Mouse (Mus musculus): ENCODE data around the gene Anpep. TPM values are rescaled to one million over a fixed set of nuclear protein-coding genes. Genes with fewer than 3 reads are reported as not detected.
A peak's percentile ranks its signal among the peaks of the same experiment; 100 is the strongest.

Anpep gene
- polyA plus RNA-seq, 2 experiments = 26.6 to 39.8 TPM

DNA sequence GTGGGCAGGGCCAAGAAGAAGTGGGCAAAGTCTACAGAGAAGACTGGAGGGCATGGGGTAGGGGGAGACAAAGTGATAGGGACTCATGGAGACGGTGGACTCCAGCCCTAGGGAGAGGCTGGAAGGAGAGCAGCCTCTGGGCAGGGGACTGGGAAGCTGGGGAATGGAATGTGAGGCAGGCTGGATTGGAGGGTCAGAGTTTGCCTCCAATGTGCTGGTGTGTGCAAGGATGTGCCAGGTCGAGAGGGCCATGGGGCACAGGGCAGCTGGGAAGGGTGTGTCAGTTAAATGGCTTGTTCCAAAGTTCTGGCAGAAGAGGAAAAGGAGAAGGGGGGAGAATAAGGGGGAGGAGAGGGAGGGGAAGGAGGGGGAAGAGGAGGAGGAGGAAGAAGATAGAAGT is 23.6 kb downstream of the Anpep start:
- Histone ChIP-seq H3K27ac (replicated peaks; ENCODE audit: low read depth, low read length) (no peak overlapping the region), H3K4me1 (ENCODE audit: control insufficient read depth, insufficient read depth, low read length) (peaks cover 2% of the 10 kb centered on the region; the same call in 1 of the 2 replicates), H3K27me3 (ENCODE audit: control insufficient read depth, insufficient read depth, low read length) (no peaks in the 10 kb centered on the region), H3K36me3 (ENCODE audit: control insufficient read depth, insufficient read depth, low read length) (peaks cover 57% of the 10 kb centered on the region), H3K4me2 (replicated peaks; ENCODE audit: low read depth, low read length, severe bottlenecking) (no peak overlapping the region), H3K4me3 (replicated peaks; ENCODE audit: low read length) (no peak overlapping the region), H3K9me3 (ENCODE audit: control insufficient read depth, low read length) (no peaks in the 10 kb centered on the region), H3K9ac (ENCODE audit: low read depth, low read length, severe bottlenecking) (no peak overlapping the region)
- 78% methylated on average over 2 of the region's 2 CpGs for WGBS
- DNase-seq (ENCODE audit: low spot score) (no peak), ATAC-seq (ENCODE audit: low FRiP score, low read depth) (no peak)
- no peak for TF ChIP-seq POLR2A (IDR thresholded peaks at IDR 0.05; ENCODE audit: borderline replicate concordance, extremely low read depth, insufficient read depth, insufficient read length)

DNA sequence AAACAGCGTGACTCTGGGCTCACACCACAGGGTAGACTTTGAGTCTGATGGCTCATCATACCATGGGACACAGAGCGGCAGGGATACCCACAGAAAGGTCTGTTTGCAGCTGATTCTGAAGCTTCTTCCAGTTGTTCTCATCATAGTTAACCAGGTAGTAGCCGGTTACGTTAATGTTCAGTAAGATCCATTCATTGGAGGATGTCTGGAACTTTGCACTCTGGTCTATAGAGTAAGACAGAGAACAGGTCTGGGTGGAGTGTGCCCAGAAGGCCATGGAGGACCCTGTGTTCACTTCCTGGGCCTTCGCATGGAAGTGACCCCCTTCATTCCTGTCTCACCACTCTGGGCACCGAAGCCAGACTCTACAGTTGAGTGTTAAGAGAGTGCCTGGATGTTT is 25.7 kb downstream of the Anpep start:
- H3K27me3 ChIP-seq (ENCODE audit: control insufficient read depth, insufficient read depth, low read length) = no peaks in the 10 kb centered on the region
- no peaks in the 10 kb centered on the region for H3K9me3 ChIP-seq (ENCODE audit: control insufficient read depth, low read length)
- 95% methylated on average over 6 of the region's 6 CpGs for WGBS
- TF ChIP-seq POLR2A (IDR thresholded peaks at IDR 0.05; ENCODE audit: borderline replicate concordance, extremely low read depth, insufficient read depth, insufficient read length) = no peak
- no peak overlapping the region for H3K4me2 ChIP-seq (replicated peaks; ENCODE audit: low read depth, low read length, severe bottlenecking)
- DNase-seq (ENCODE audit: low spot score) (no peak), ATAC-seq (ENCODE audit: low FRiP score, low read depth) (no peak)
- H3K27ac ChIP-seq (replicated peaks; ENCODE audit: low read depth, low read length) = no peak overlapping the region
- H3K4me1 ChIP-seq (ENCODE audit: control insufficient read depth, insufficient read depth, low read length) = no peaks in the 10 kb centered on the region
- no peak overlapping the region for H3K4me3 ChIP-seq (replicated peaks; ENCODE audit: low read length)
- H3K36me3 ChIP-seq (ENCODE audit: control insufficient read depth, insufficient read depth, low read length) = peaks cover 45% of the 10 kb centered on the region
- no peak overlapping the region for H3K9ac ChIP-seq (ENCODE audit: low read depth, low read length, severe bottlenecking)

DNA sequence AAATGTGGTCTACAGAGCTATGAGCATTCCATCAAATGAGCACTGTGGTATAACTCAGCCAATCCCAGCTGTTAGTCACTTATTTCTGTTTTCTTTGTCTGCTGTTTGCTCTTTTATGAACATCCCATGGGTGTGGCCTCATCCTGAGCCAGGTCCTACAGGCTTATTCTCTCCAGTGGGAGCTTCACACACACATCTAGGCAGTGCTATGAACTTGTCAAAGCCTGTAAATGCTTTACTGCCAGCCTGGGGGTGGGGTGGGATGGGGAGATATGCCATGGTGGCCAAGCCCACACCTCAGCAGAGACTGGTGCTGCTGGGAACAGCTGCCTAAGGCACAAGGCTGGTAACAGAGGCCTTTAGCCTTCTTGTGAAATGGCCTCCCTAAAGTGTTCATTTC is 27.9 kb downstream of the Anpep start:
- no peak for ATAC-seq (ENCODE audit: low FRiP score, low read depth)

DNA sequence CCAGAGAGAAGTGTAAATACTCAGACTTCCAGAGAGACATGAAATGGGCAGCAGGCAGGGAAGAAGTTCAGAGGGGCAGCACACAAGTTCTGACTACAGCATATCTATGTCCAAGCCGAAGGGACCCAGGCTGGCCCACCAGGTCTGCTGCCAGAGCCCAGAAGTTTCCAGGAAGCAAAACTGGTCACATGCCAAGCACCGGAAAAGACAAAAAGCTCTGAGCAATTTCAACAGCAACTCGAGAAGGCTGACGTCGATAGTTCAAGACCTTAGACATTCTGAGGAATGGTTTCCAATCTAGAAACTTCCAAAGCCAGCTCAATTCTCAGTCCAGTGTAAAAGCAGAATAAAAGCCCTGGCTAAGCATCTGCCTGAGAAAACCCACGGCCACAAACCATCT is 29.3 kb downstream of the Anpep start:
- DNase-seq (ENCODE audit: low spot score) = peak; percentile 43
- WGBS = 69% methylated on average over 6 of the region's 6 CpGs
- Histone ChIP-seq H3K27ac (replicated peaks; ENCODE audit: low read depth, low read length) (no peak overlapping the region), H3K36me3 (ENCODE audit: control insufficient read depth, insufficient read depth, low read length) (peaks cover 34% of the 10 kb centered on the region), H3K9ac (ENCODE audit: low read depth, low read length, severe bottlenecking) (no peak overlapping the region), H3K27me3 (ENCODE audit: control insufficient read depth, insufficient read depth, low read length) (no peaks in the 10 kb centered on the region), H3K9me3 (ENCODE audit: control insufficient read depth, low read length) (no peaks in the 10 kb centered on the region), H3K4me1 (ENCODE audit: control insufficient read depth, insufficient read depth, low read length) (no peaks in the 10 kb centered on the region), H3K4me3 (replicated peaks; ENCODE audit: low read length) (no peak overlapping the region), H3K4me2 (replicated peaks; ENCODE audit: low read depth, low read length, severe bottlenecking) (no peak overlapping the region)
- TF ChIP-seq POLR2A (IDR thresholded peaks at IDR 0.05; ENCODE audit: borderline replicate concordance, extremely low read depth, insufficient read depth, insufficient read length) = no peak
- ATAC-seq (ENCODE audit: low FRiP score, low read depth) = no peak

More for the DNA sequence above, 27.9 kb downstream of the Anpep start:
- no peak overlapping the region for H3K4me2 ChIP-seq (replicated peaks; ENCODE audit: low read depth, low read length, severe bottlenecking)
- H3K36me3 ChIP-seq (ENCODE audit: control insufficient read depth, insufficient read depth, low read length) = peaks cover 36% of the 10 kb centered on the region
- no peaks in the 10 kb centered on the region for H3K9me3 ChIP-seq (ENCODE audit: control insufficient read depth, low read length)
- no peak overlapping the region for H3K9ac ChIP-seq (ENCODE audit: low read depth, low read length, severe bottlenecking)
- H3K27me3 ChIP-seq (ENCODE audit: control insufficient read depth, insufficient read depth, low read length) = no peaks in the 10 kb centered on the region
- no peak overlapping the region for H3K4me3 ChIP-seq (replicated peaks; ENCODE audit: low read length)
- H3K27ac ChIP-seq (replicated peaks; ENCODE audit: low read depth, low read length) = no peak overlapping the region
- H3K4me1 ChIP-seq (ENCODE audit: control insufficient read depth, insufficient read depth, low read length) = no peaks in the 10 kb centered on the region
- no peak for DNase-seq (ENCODE audit: low spot score)
- no peak for TF ChIP-seq POLR2A (IDR thresholded peaks at IDR 0.05; ENCODE audit: borderline replicate concordance, extremely low read depth, insufficient read depth, insufficient read length)

DNA sequence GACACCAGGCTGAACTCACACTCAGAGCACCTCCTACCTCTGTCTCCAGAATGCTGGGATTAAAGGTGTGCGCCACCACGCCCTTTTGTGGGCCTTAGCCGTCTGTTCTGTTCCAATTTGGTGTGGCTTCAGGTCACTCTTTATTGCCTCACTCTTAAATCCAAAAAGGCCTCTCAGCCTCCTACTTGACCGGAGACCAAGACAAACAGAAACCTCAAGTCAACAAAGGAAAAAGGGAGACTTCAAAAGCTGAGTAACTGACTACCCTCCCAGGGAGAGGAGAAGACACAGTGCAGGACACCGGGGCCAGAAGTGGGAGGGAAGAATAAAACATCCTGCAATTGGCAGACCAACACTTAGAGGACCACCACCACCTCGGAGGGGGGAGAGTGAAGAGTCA is 29.7 kb downstream of the Anpep start:
- DNase-seq (ENCODE audit: low spot score) (no peak), ATAC-seq (ENCODE audit: low FRiP score, low read depth) (no peak)
- H3K27me3 ChIP-seq (ENCODE audit: control insufficient read depth, insufficient read depth, low read length) = no peaks in the 10 kb centered on the region
- no peak for TF ChIP-seq POLR2A (IDR thresholded peaks at IDR 0.05; ENCODE audit: borderline replicate concordance, extremely low read depth, insufficient read depth, insufficient read length)
- no peak overlapping the region for H3K4me3 ChIP-seq (replicated peaks; ENCODE audit: low read length)
- no peaks in the 10 kb centered on the region for H3K4me1 ChIP-seq (ENCODE audit: control insufficient read depth, insufficient read depth, low read length)
- no peaks in the 10 kb centered on the region for H3K9me3 ChIP-seq (ENCODE audit: control insufficient read depth, low read length)
- no peak overlapping the region for H3K9ac ChIP-seq (ENCODE audit: low read depth, low read length, severe bottlenecking)
- WGBS = 45% methylated on average over 6 of the region's 6 CpGs
- H3K36me3 ChIP-seq (ENCODE audit: control insufficient read depth, insufficient read depth, low read length) = peaks cover 35% of the 10 kb centered on the region
- no peak overlapping the region for H3K4me2 ChIP-seq (replicated peaks; ENCODE audit: low read depth, low read length, severe bottlenecking)
- no peak overlapping the region for H3K27ac ChIP-seq (replicated peaks; ENCODE audit: low read depth, low read length)

DNA sequence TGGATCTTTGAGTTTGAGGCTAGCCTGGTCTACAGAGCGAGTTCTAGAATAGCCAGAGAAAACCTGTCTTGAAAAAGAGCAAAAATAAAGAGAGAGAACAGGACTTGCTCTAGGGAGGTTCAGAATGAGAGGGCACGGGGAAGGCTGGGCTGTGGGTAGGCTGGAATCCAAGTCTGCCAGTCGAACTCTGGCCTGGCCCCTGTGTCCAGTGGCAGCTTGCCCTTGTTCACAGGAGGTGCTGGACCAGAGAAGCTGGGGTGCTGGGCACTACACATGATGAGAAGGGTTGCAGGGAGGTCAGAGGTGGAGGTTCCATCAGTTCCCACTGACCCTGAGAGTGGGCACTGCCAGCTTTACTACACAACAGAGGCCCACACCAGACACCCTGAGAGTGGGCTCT is 32.5 kb downstream of the Anpep start:
- DNase-seq (ENCODE audit: low spot score) = no peak
- no peak for TF ChIP-seq POLR2A (IDR thresholded peaks at IDR 0.05; ENCODE audit: borderline replicate concordance, extremely low read depth, insufficient read depth, insufficient read length)
- Histone ChIP-seq H3K9me3 (ENCODE audit: control insufficient read depth, low read length) (no peaks in the 10 kb centered on the region), H3K36me3 (ENCODE audit: control insufficient read depth, insufficient read depth, low read length) (peaks cover 33% of the 10 kb centered on the region), H3K4me2 (replicated peaks; ENCODE audit: low read depth, low read length, severe bottlenecking) (no peak overlapping the region), H3K4me1 (ENCODE audit: control insufficient read depth, insufficient read depth, low read length) (no peaks in the 10 kb centered on the region), H3K9ac (ENCODE audit: low read depth, low read length, severe bottlenecking) (no peak overlapping the region), H3K27ac (replicated peaks; ENCODE audit: low read depth, low read length) (no peak overlapping the region), H3K4me3 (replicated peaks; ENCODE audit: low read length) (no peak overlapping the region), H3K27me3 (ENCODE audit: control insufficient read depth, insufficient read depth, low read length) (no peaks in the 10 kb centered on the region)
- 78% methylated on average over 3 of the region's 3 CpGs for WGBS
- ATAC-seq (ENCODE audit: low FRiP score, low read depth) = no peak
